Mouse (Mus musculus) cerebellum, adult 9-11 months (tissue): Measurements from ENCODE around the gene Car5a.

Experiments used
- DNase-seq: peaks from one replicate; pipeline ENCODE4 v3.0.0; 2022

Car5a gene

GRCm38 (mm10) chr8:121954981-121955555 is 10.4 kb upstream of the Car5a start:
- DNase-seq, result no peak

- DNase-seq, result no peak
Observed at GRCm38 (mm10) chr8:121953821-121954545, 9.3 kb upstream of the Car5a start.

- peak; percentile 57 for DNase-seq
Observed at GRCm38 (mm10) chr8:121952800-121953199, 8.1 kb upstream of the Car5a start.

- no peak for DNase-seq
Observed at GRCm38 (mm10) chr8:121952122-121952521, 7.4 kb upstream of the Car5a start.

GRCm38 (mm10) chr8:121951656-121952009 is 6.9 kb upstream of the Car5a start:
- peak; percentile 70 for DNase-seq

DNA sequence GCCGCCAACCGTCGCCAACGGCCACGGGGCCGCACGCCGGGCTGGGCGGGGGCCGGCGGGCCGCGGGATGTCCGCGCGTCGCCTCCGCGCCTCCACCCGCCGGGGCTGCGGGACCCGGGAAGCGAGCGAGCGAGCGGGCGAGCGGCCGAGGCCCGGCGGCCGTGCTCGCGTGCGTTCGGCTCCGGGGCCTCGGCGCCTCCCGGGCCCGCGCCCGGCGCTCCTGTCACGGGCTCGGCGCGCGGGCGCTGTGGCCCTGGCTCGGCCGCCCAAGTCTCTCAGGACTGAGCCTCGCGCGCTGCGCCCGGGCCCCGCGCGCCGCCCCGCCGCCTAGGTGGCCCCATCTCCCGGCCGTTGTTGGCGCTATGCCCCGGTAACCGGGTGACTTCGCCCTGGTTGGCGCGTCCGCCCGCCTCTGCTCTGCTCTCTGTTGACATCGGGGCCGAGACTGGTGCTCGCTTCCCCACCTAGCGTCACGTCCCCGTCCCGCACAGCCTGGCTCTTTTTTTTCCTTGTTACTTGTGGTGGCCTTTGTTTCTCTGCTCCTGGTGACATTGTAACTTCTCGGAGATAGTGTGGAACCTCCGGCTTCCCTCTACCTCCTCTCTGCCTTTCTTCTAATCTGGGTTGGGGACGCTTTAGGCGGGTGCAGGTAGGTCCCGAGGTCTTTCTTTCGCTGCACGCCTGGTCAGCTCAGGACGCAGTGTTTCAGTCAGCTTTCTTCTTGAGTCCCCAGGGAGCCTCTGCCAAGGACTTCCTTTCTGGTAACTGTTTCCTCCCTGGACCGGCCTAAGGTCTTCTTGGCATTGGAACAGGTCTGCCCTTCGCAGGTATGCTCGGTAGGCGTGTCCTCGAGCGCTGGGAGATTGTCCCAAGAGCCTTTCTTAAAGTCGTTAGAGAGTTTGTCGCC is 6.3 kb upstream of the Car5a start:
- peak; percentile 88 for DNase-seq

DNA sequence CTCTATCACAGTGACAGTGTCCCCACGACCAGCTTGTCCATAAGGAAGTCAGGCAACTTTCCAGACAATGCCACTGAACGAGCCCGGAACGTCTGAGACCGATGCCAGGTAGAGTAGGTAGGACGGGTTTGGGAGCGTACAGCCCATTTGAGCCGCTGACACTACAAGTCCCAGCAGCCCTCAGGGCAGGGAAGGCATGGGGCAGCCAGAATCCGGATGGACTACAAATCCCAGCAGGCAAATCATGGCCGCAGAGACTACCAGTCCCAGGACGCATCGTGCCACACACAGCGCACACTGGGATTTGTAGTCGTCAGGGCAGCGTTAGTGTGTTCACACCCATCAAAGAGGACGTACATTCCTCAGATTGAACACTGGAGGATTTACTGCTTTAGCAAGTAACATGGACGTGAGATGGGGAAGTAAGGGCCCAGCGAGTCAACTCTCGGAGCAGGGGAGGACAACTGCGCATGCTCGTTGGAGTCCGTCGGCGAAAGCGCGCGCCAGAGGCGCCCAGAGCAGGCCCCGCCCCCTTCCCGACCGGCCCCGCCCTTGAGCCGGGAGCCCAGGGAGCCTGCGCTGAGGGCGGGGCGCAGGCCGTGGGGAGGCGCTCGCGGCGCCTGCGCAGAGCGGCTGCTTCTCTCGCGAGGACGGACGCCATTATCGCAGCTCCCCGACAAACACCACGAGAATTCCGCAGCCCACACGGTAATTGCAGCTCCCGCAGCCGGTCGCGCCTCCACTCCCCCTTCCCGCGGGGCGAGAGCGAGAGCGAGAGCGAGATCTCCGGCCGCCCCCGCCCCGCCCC is 5.4 kb upstream of the Car5a start:
- peak; percentile 99 for DNase-seq

GRCm38 (mm10) chr8:121949222-121949800 is 4.6 kb upstream of the Car5a start, which contains the start of gene Banp:
Gene Banp (plus strand): TSS chr8:121949750.
- peak; percentile 77 for DNase-seq

DNA sequence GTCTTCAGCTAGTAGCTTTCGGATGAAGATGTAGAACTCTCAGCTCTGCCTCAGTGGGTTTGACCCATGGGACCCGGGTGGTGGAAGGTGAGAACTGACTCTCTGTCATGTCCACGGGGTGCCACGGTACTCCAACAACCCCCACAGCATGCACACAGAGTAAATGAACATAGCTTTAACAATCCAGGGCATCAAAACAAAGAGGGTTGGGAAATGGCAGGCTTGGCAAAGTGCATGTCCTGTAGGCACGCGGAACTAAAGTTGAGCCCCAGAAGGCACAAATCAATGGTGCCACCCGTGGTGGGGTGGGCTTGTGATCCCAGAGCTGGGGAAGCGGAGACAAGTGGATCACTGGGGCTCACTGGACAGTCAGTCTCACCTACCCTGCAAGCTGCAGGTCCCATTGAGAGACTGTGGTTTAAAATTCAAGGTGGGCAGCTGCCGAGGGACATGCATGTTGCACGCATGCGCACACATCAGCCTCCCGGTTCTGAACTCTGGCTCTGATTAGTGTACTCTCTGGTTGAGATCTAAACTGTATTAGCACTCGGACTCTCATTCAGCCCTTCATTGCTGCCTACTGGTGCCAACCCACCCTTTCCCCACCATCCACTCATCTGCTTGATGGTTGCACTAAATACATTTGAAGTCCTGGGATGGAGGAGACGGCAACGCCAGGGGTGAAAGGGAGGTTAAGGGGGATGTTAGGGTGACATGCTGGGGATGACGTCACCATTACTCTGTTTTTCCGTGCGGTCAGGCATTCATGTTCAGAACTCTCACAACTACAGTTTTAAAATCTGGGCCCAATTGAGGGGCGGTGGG is 3.8 kb upstream of the Car5a start:
- DNase-seq, result peak; percentile 76

DNA sequence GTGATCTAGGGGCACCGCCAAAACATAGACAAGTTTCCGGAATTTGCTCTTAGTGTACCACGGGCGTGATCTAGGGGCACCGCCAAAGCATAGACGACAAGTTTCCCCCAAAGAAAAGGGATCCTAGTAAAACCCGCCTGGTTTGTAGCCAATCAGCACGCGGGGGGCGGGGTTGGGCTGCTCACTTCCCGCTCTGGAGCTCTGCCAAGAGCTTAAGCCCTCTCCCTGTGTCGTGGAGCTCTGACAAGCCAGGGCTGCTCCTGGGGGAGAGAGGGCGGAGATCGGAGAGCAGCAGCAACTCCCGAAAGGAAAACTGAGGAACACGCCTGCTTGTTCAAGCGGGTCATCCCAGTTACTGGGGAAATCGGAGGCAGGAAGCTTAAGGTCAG is 3.0 kb upstream of the Car5a start:
- peak; percentile 80 for DNase-seq

DNA sequence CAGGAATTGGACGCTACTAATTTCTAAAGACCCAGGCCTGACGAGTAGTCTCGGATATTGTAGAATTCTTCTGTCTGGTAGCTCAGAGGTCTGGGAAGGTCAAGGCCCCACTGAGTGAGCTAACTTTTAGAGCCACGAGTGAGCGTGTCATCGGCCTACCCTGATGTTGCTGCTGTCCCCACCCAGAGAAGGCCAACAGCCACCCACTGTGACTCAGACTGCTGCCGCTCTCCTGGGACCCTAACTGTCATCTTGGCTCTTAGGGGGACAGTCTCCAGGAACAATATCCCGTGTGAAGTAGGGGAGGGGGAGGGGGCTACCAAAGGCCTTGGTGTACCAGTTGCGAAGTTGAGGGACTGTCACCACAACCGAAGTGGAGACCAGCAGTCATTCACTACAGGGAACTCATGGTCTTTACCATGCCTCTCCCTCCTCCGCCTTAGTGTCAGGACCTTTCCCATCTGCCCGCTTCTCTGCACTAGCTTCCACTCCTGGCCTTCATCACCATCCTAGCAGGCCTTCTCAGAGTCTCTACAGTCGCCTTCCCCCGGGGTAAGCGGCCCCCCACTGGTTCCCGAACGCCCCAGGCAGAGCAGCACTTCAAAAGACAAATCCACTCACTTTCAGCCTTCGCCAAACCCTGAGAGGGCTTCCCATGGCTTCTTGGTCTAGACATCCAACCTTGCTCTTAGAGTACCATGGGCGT is 2.5 kb upstream of the Car5a start:
- DNase-seq, result peak; percentile 65

GRCm38 (mm10) chr8:121946351-121946750 is 1.6 kb upstream of the Car5a start:
- no peak for DNase-seq

DNA sequence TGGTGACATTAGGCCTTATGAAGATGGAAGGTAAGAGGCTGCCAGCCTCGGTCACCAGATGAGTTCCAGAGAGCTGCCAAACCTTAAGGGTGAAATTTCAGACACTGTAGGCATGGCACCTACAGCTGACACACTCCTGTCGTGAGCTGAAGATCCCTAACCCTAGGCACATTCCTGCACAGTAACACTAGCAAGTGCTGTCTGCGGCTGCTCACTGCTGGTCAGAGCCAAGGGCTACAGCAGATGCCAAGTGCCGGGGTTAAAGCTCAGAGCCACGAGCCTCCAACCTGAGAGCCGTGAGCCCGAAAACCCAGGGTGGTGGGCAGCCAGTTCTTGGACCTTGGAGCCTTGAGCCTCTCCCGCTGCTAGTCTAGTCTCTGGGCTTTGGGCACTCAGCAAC is 988 bp downstream of the Car5a start:
- no peak for DNase-seq

DNA sequence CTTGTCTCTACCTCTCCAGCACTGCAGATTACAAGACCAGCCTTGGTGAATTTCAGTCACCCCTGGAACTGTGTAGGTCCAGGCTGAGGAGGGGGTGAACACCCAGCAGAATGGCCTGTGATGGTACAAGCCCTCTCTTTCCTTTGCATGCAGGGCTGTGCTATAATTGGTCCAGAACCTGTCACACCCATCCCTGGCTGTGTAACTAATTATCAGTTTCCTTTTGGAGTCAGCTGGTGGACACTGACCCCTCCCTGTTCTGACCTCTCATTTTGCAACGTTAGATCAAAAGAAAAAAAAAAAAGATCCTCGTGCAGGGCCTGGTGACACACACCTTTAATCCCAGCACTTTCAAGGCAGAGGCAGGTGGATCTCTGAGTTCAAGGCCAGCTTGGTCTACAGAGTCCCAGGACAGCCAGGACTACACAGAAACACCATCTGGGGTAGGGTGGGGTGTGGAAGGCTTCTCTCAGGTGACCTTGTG is 1.6 kb downstream of the Car5a start:
- no peak for DNase-seq

DNA sequence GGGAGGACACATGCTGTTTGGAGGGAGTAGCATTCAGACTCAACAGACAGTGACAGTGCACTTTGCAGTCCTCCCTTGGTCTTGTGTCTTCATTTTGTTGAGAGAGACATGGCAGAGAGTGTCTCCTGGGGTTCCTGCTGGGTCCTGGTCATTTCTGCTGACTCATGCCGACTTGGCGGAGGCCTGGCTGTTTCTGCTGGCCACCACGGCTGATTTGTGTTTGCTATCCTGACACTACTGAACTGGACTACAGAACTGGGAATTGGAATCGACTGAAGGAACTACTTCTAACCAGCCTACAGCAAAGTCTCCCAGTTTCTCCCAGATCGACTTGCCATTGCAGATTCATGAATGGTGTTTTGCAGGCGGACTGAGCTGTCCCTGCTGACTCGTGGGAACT is 6.0 kb downstream of the Car5a start:
- no peak for DNase-seq

- DNase-seq, result no peak
Observed at GRCm38 (mm10) chr8:121936391-121936790, 8.3 kb downstream of the Car5a start.

- DNase-seq, result peak; percentile 85
Observed at GRCm38 (mm10) chr8:121935341-121936294, 9.1 kb downstream of the Car5a start.

DNA sequence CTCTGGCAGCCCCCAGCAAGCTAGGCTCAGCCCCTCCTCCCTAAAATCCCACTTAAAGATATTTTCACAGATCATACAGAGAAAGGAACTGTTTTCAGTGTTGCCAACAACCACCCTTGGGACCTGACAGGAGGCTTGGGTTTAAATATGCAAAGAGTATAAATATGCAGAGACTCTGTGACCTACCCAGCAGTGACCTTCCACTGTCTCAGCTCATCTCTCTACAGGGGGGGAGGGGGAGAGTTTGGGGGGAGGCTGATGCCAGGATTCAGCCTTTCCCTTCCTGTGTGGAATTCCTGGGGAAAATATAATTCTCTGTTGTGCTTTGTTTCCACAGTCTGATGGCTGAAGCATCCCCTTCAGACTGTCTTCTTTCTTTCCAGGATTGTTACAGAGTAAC is 9.8 kb downstream of the Car5a start:
- DNase-seq, result no peak

- DNase-seq, result no peak
Observed at GRCm38 (mm10) chr8:121934506-121934905, 10.2 kb downstream of the Car5a start.
